Mouse (Mus musculus) heart, embryonic 11.5 days (tissue): ENCODE results near the gene Gm10439. TPM values are rescaled to one million over a fixed set of nuclear protein-coding genes. Genes with fewer than 3 reads are reported as not detected.
"Not testable (repeated sequence)": the region's sequence is repeated elsewhere in the genome, so short reads cannot be mapped to it uniquely, and the experiment has no call there.

Source experiments
- ATAC-seq: fragments of 200-750 bp; cut with Nextera tagmentation; replicated peaks from 2 replicates; pipeline ENCODE4 v1.8.0; 2017; ENCODE audit warnings: moderate library complexity; ENCODE audit not compliant: insufficient number of reproducible peaks, low FRiP score, low TSS enrichment
- H3K27ac ChIP-seq: fragments of 300-500 bp; sonication (generic); 2 replicates; pipeline ENCODE4 v1.5.1; 2014; ENCODE audit warnings: mild to moderate bottlenecking, low read depth, low read length
- H3K27me3 ChIP-seq: fragments of 300-500 bp; sonication (generic); 2 replicates; pipeline ENCODE4 v1.6.1; 2014; ENCODE audit warnings: mild to moderate bottlenecking, low read length, mixed read lengths; ENCODE audit not compliant: control insufficient read depth, insufficient read depth
- H3K36me3 ChIP-seq: fragments of 300-500 bp; sonication (generic); 2 replicates; pipeline ENCODE4 v1.6.1; 2014; ENCODE audit warnings: mild to moderate bottlenecking, low read length, moderate library complexity, mixed read lengths; ENCODE audit not compliant: control insufficient read depth, insufficient read depth
- H3K4me1 ChIP-seq: fragments of 300-500 bp; sonication (generic); 2 replicates; pipeline ENCODE4 v1.6.1; 2014; ENCODE audit warnings: low read length; ENCODE audit not compliant: control insufficient read depth, insufficient read depth
- H3K4me2 ChIP-seq: fragments of 300-500 bp; sonication (generic); 2 replicates; pipeline ENCODE4 v1.6.1; 2014; ENCODE audit warnings: mild to moderate bottlenecking, moderate library complexity
- H3K4me3 ChIP-seq: fragments of 300-500 bp; sonication (generic); 2 replicates; pipeline ENCODE4 v1.5.1; 2014; ENCODE audit warnings: low read depth, low read length
- H3K9ac ChIP-seq: fragments of 300-500 bp; sonication (generic); 2 replicates; pipeline ENCODE4 v1.6.1; 2014; ENCODE audit warnings: mild to moderate bottlenecking, low read depth, low read length, moderate library complexity
- H3K9me3 ChIP-seq: fragments of 300-500 bp; sonication (generic); replicated peaks from 2 replicates; pipeline ENCODE4 v1.6.1; 2016; ENCODE audit warnings: low read length; ENCODE audit not compliant: control insufficient read depth
- WGBS: fragments of 180-500 bp; shearing (Covaris S2); extraction: QIAGEN DNeasy Blood & Tissue Kit; methylation state at CpG from one replicate; pipeline ENCODE4 v1.1.7; 2014; ENCODE audit not compliant: insufficient replicate concordance; 5-methylcytosine and 5-hydroxymethylcytosine counted together
- polyA plus RNA-seq: library from polyadenylated mRNA; unstranded; fragments of >200 nt; fragmentation: Nextera tagmentation; extraction: Ambion mirVana; gene quantifications from 2 replicates; pipeline ENCODE4 v1.2.1, GENCODE M21; 2014

Gm10439 gene
- not detected in 2 replicates for polyA plus RNA-seq

DNA sequence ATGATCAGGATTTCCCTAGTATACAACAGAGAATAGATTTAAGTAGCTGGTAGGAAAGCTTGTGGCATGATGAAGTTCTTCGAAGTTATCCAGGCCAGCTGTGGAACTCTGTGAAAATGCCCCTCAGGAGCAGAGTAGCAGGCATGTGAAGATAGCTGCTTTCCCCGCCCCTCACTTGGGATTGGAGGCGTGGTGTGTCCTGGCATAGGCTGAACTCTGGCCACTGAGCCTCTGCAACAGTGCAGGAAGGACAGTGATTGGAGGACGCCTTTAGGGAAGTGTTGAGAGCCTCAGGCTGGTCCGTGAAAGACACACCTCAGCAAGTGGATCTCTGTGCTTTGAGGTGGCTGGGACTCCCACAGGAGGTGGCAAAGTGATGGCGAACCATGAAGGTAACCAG, at the start of gene Gm10439:
Gm10439 (plus strand) TSS at position 301 of the 400 bp plus-strand sequence.
- H3K27ac ChIP-seq, H3K9me3 ChIP-seq, H3K36me3 ChIP-seq, H3K4me2 ChIP-seq, H3K9ac ChIP-seq, H3K27me3 ChIP-seq, ATAC-seq, H3K4me3 ChIP-seq, H3K4me1 ChIP-seq: not testable (repeated sequence)
- no CpG with 5 or more reads among the region's 6 CpGs for WGBS

Other genes starting within 250 kb of the Gm10439 start
- not detected in 2 replicates for gene Gm15085, start 147.0 kb upstream of the Gm10439 start, polyA plus RNA-seq
- not detected in 2 replicates for gene Gm15097, start 189.9 kb downstream of the Gm10439 start, polyA plus RNA-seq